Mouse (Mus musculus): ENCODE data around the gene Hoxb6.

Gene Hoxb6

GRCm38 (mm10) chr11:96316696-96317607, 24.7 kb downstream of the Hoxb6 start:
- no peak for DNase-seq (ENCODE audit: low spot score)

GRCm38 (mm10) chr11:96317608-96318367, 25.5 kb downstream of the Hoxb6 start, which contains the start of gene Hoxb4:
Hoxb4 (plus strand) TSS chr11:96318267.
- peak; percentile 78 for DNase-seq (ENCODE audit: low spot score)

- DNase-seq (ENCODE audit: low spot score), result peak; percentile 89
These were observed 26.2 kb downstream of the Hoxb6 start for GRCm38 (mm10) chr11:96318368-96319070.

DNA sequence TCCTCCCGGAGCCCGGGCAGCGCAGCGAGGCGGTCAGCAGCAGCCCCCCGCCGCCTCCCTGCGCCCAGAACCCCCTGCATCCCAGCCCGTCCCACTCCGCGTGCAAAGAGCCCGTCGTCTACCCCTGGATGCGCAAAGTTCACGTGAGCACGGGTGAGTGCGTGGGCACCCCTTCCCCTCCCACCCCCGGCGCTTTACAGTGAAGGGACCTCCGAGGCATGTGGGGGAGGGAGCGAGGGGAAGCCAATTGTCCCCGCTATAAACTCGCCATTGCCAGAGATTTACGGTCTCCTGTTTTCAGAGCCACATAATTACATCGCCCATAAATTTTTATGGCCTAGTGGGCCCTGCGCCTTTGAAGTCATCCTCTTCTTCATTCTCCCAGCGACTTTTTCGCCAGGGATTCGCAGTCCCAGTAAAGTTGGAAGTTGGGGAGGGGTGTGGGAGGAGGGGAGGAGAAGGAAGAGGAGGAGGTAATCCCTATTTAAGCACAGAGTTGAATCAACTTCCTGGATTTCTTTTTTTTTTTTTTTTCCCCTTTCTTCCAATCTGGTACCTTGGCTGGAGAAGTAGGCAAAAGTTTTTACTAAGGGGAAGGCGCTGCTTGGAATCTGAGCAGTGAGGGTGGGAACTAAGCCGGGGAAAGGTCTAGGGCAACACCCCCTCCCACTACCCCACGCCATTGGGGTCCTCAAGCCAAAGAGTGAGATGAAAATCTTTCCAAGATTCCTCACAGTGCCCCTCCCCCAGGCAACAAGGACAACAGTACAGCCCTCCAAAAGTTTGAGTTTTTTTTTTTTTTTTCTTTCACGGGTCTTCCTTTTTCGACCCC, 27.0 kb downstream of the Hoxb6 start:
- DNase-seq (ENCODE audit: low spot score), result peak; percentile 77

GRCm38 (mm10) chr11:96319910-96320309, 27.6 kb downstream of the Hoxb6 start:
- peak; percentile 69 for DNase-seq (ENCODE audit: low spot score)

DNA sequence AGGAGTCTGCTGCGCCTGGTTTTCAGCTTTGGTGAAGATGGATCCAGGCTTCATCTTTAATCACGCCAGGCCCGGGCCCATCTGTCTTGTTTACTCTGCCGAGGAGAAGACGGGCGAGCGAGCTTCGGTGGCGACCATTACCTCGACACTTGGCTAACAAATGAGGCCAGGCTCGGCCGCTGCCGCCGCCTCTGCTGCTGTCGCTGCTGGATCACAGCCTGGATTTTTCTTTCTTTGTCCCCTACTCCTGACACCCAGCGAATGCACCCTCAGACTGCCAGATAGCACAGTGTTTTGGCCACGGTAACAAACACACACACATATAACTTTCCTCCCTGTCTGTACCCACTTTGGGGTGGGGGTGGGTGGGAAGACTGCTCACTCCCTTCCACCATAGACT, 28.4 kb downstream of the Hoxb6 start:
- peak; percentile 75 for DNase-seq (ENCODE audit: low spot score)

DNA sequence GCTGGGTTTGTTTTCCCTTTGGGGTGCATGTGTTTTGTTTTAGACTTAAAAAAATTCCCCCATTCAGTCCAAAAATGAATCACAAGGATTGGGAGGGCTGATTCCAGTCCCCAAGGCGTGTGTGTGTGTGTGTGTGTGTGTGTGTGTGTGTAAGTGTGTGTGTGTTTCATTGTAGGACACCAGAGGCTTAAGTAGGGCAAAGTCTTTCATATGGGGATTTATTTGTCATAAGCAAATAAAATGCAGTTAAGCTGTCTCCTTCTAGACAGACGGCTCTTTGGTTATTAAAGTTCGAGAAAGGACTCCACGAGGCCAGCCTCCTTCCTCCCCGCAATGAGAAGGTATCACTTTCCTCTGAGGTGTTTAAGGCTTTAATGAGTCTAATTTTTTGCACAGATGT, 29.6 kb downstream of the Hoxb6 start:
- DNase-seq (ENCODE audit: low spot score), result no peak

GRCm38 (mm10) chr11:96322738-96323137, 30.5 kb downstream of the Hoxb6 start:
- DNase-seq (ENCODE audit: low spot score), result no peak

DNA sequence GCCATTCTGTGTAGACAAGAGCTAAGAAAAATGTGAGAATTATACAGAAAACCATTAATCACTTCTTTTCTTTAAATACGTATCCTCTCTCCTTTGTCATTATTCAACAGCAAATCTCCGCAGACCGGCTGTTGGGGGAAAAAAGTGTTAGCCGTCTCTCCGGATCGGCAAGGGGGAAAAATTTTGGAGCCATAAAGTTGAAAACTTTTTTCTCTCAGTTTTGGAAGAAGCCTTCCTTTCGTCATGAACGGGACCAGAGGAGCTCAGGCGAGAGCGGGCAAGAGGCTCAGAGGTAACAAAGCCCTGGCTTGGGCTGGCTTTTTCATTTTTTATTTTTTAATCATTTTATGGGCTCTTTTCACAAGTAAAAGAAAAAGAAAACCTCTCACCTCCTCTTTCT, 30.9 kb downstream of the Hoxb6 start, which contains the start of gene Hoxb3:
Gene Hoxb3, plus strand, starts transcription at position 173 of the 400 bp plus-strand sequence.
- no peak for DNase-seq (ENCODE audit: low spot score)

- peak; percentile 90 for DNase-seq (ENCODE audit: low spot score)
These were observed 31.8 kb downstream of the Hoxb6 start for GRCm38 (mm10) chr11:96324125-96324524.

DNA sequence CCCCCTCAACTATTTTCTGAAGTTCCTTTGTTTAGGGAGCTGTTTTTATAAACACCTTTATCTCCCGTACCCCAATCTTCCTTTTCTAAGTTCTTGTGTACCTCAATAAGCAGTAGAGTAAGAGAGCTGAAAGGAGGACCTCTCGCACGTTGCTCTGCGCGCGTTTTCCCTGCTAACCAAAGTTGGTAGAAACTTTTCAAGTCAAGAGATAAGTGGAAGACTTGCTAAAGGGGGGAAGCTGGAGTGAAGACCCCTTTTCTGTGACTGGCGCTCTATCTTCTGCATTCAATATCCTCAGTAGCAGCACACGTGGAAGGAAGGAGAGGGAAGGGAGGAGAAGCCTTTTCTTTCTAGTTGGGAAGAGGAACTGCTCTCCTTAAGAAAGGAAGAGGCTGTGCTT, 32.7 kb downstream of the Hoxb6 start:
- DNase-seq (ENCODE audit: low spot score), result no peak

DNA sequence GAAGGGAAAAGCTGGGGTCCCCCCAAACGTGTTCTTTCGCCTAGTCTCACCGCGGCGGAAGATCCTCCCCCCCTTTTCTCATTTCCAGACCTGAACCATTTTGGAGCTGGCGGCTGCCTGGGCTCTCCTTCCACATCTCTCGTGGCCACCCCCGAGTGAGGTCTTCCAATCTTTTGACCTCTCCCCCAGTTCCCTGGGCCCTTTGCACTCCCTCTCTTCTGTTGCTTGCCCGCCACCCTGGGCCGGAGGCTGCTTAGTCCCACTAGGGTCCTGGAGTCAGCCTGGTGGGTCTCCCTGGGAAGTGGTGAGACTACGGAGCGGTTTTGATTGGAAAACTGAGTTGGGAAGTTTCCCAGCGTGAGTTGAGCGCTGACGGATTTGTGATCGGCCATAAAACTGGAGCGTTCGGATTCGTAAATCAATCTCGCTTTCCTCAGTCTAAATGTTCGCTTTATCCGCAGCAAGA, 33.5 kb downstream of the Hoxb6 start:
- peak; percentile 75 for DNase-seq (ENCODE audit: low spot score)

DNA sequence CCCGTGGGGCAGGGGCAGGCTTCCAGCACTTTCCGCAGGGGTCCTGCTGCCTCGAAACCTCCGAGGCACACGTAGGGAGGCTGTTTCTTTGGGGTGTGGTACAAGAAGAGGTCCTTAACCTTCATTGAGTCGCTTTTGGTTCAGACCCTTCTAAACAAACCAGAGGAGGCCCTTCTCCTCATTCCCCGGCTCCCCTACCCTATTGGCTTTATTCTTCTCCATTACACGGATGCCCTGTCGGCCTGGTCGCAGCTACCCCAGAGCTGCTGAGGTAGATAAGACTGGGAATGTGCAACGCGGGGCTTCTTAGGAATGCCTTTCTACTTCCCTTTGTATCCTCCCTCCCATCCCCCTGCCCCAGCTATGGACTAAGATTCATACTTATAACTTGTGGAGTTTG, 34.4 kb downstream of the Hoxb6 start:
- no peak for DNase-seq (ENCODE audit: low spot score)

- DNase-seq (ENCODE audit: low spot score), result no peak
These were observed 34.8 kb downstream of the Hoxb6 start for GRCm38 (mm10) chr11:96327122-96327521.

GRCm38 (mm10) chr11:96327750-96328149, 35.5 kb downstream of the Hoxb6 start:
- no peak for DNase-seq (ENCODE audit: low spot score)

GRCm38 (mm10) chr11:96328605-96329004, 36.3 kb downstream of the Hoxb6 start:
- no peak for DNase-seq (ENCODE audit: low spot score)

DNA sequence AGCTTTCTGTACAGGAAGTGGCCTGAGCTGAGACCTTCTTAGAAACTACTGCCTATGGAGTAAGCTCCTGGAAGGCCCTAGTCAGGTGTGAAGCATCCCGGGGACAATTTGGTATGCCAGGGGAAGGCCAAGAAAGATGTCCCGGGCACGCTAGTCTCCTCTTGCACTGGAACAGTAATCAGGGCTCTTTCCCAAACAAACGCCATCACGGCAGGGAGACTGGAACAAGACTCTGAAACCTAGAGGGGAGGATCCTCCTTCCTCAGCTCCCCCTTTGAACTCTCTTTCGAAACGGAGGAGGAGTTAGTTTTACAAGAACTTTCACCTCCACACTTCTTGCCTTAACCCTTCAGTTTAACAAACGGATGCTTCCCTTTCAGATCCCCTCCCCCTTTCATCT, 39.8 kb downstream of the Hoxb6 start:
- DNase-seq (ENCODE audit: low spot score), result no peak

GRCm38 (mm10) chr11:96332618-96333032, 40.3 kb downstream of the Hoxb6 start:
- no peak for DNase-seq (ENCODE audit: low spot score)

- peak; percentile 70 for DNase-seq (ENCODE audit: low spot score)
These were observed 41.1 kb downstream of the Hoxb6 start for GRCm38 (mm10) chr11:96333241-96334001.

- no peak for DNase-seq (ENCODE audit: low spot score)
These were observed 41.7 kb downstream of the Hoxb6 start for GRCm38 (mm10) chr11:96334002-96334364.

GRCm38 (mm10) chr11:96334998-96335397, 42.7 kb downstream of the Hoxb6 start:
- DNase-seq (ENCODE audit: low spot score), result no peak

All from embryo, embryonic 10 days (tissue).